Mouse (Mus musculus) urinary bladder, adult 18-20 months (tissue): ENCODE measurements around the gene Nr4a2.

Source experiments
- DNase-seq, 2 experiments: peaks; one replicate each; pipeline ENCODE4 v3.0.0; 2022; ENCODE audit warnings: low spot score in 2 of 2, mixed read lengths in 2 of 2

Nr4a2 gene

GRCm38 (mm10) chr2:57123991-57124840 lies at the start of gene Nr4a2:
Gene Nr4a2 (minus strand): TSS chr2:57124003.
- peak; percentile 71 to 84 for DNase-seq

- DNase-seq: no peak
Measured at GRCm38 (mm10) chr2:57165416-57165815, 41.6 kb upstream of the Nr4a2 start.

GRCm38 (mm10) chr2:57156814-57157213 lies 33.0 kb upstream of the Nr4a2 start:
- DNase-seq: no peak

- no peak for DNase-seq
Measured at GRCm38 (mm10) chr2:57149796-57150195, 26.0 kb upstream of the Nr4a2 start.

- DNase-seq: no peak
Measured at GRCm38 (mm10) chr2:57148231-57148630, 24.4 kb upstream of the Nr4a2 start.

- no peak for DNase-seq
Measured at GRCm38 (mm10) chr2:57145646-57146421, 22.0 kb upstream of the Nr4a2 start.

GRCm38 (mm10) chr2:57138594-57138993 lies 14.8 kb upstream of the Nr4a2 start:
- DNase-seq: no peak

- no peak for DNase-seq
Measured at GRCm38 (mm10) chr2:57127461-57127860, 3.7 kb upstream of the Nr4a2 start.

- DNase-seq: no peak
Measured at GRCm38 (mm10) chr2:57125891-57126290, 2.1 kb upstream of the Nr4a2 start.

- peak; percentile 31 to 67 for DNase-seq
Measured at GRCm38 (mm10) chr2:57122986-57123980, 520 bp downstream of the Nr4a2 start.

- no peak for DNase-seq
Measured at GRCm38 (mm10) chr2:57121110-57121509, 2.7 kb downstream of the Nr4a2 start.

- DNase-seq: peak in 1 of 2 experiments; percentile 50
Measured at GRCm38 (mm10) chr2:57117201-57117951, 6.4 kb downstream of the Nr4a2 start.

- peak; percentile 70 to 78 for DNase-seq
Measured at GRCm38 (mm10) chr2:57116366-57117200, 7.2 kb downstream of the Nr4a2 start.

GRCm38 (mm10) chr2:57115864-57116365 lies 7.9 kb downstream of the Nr4a2 start:
- DNase-seq: peak; percentile 31 to 51

GRCm38 (mm10) chr2:57115181-57115863 lies 8.5 kb downstream of the Nr4a2 start:
- no peak for DNase-seq

- DNase-seq: peak; percentile 63
Measured at GRCm38 (mm10) chr2:57114211-57115151, 9.3 kb downstream of the Nr4a2 start.

GRCm38 (mm10) chr2:57113431-57113830 lies 10.4 kb downstream of the Nr4a2 start:
- no peak for DNase-seq

- DNase-seq: no peak
Measured at GRCm38 (mm10) chr2:57112949-57113348, 10.9 kb downstream of the Nr4a2 start.
